Mouse (Mus musculus) cerebellum, adult 9-11 months (tissue): ENCODE measurements at regions not wholly inside any gene's neighbourhood (a gene's known extent, or its start where the extent isn't known, plus 50 kb on each side); places are given as distances from the start of the nearest gene placed in this dataset.
A peak's percentile ranks its signal among the peaks of the same experiment; 100 is the strongest.
"Not testable (repeated sequence)": the region's sequence is repeated elsewhere in the genome, so short reads cannot be mapped to it uniquely, and the experiment has no call there.

Experiments
- DNase-seq: peaks from one replicate; pipeline ENCODE4 v3.0.0; 2022

- DNase-seq, result no peak
Observed at GRCm38 (mm10) chr4:131163782-131164315, 219.7 kb downstream of the Matn1 start.

- peak; percentile 56 for DNase-seq
Observed at GRCm38 (mm10) chr4:131166574-131167270, 222.5 kb downstream of the Matn1 start.

GRCm38 (mm10) chr4:131167921-131168320 is 223.7 kb downstream of the Matn1 start:
- no peak for DNase-seq

- no peak for DNase-seq
Observed at GRCm38 (mm10) chr4:131173783-131174460, 229.7 kb downstream of the Matn1 start.

GRCm38 (mm10) chr4:131176701-131177100 is 232.5 kb downstream of the Matn1 start:
- no peak for DNase-seq

GRCm38 (mm10) chr4:131177889-131178288 is 233.7 kb downstream of the Matn1 start:
- DNase-seq, result no peak

GRCm38 (mm10) chr4:131178642-131179041 is 234.5 kb downstream of the Matn1 start:
- DNase-seq, result not testable (repeated sequence)

GRCm38 (mm10) chr4:131188066-131188465 is 243.9 kb downstream of the Matn1 start:
- DNase-seq, result peak; percentile 66

- DNase-seq, result peak; percentile 82
Observed at GRCm38 (mm10) chr4:131191106-131191880, 247.1 kb downstream of the Matn1 start.

GRCm38 (mm10) chr4:131193900-131194419 is 249.8 kb downstream of the Matn1 start:
- DNase-seq, result no peak

GRCm38 (mm10) chr4:131196147-131196546 is 252.0 kb downstream of the Matn1 start:
- no peak for DNase-seq

GRCm38 (mm10) chr4:131203721-131204120 is 259.5 kb downstream of the Matn1 start:
- no peak for DNase-seq

- DNase-seq, result no peak
Observed at GRCm38 (mm10) chr4:131204722-131205121, 260.5 kb downstream of the Matn1 start.

- DNase-seq, result no peak
Observed at GRCm38 (mm10) chr4:131205127-131205526, 260.9 kb downstream of the Matn1 start.

- DNase-seq, result peak; percentile 99
Observed at GRCm38 (mm10) chr4:131205685-131206084, 261.5 kb downstream of the Matn1 start.

- peak; percentile 64 for DNase-seq
Observed at GRCm38 (mm10) chr4:131206181-131206885, 262.1 kb downstream of the Matn1 start.

GRCm38 (mm10) chr4:131206886-131207200 is 262.7 kb downstream of the Matn1 start:
- DNase-seq, result peak; percentile 68

GRCm38 (mm10) chr4:131207249-131207648 is 263.1 kb downstream of the Matn1 start:
- no peak for DNase-seq

GRCm38 (mm10) chr4:131208166-131208565 is 264.0 kb downstream of the Matn1 start:
- DNase-seq, result peak; percentile 34

- peak; percentile 24 for DNase-seq
Observed at GRCm38 (mm10) chr4:131208637-131209036, 264.5 kb downstream of the Matn1 start.

- peak; percentile 12 for DNase-seq
Observed at GRCm38 (mm10) chr4:131212711-131213110, 268.5 kb downstream of the Matn1 start.

- DNase-seq, result no peak
Observed at GRCm38 (mm10) chr4:131215682-131216081, 271.5 kb downstream of the Matn1 start.

- peak; percentile 85 for DNase-seq
Observed at GRCm38 (mm10) chr4:131216361-131216760, 272.2 kb downstream of the Matn1 start.
